Mouse (Mus musculus): ENCODE measurements around the gene Anxa1. TPM values are rescaled to one million over a fixed set of nuclear protein-coding genes. Genes with fewer than 3 reads are reported as not detected.

Anxa1 gene
- polyA plus RNA-seq, 1 experiment: 7.6 TPM

DNA sequence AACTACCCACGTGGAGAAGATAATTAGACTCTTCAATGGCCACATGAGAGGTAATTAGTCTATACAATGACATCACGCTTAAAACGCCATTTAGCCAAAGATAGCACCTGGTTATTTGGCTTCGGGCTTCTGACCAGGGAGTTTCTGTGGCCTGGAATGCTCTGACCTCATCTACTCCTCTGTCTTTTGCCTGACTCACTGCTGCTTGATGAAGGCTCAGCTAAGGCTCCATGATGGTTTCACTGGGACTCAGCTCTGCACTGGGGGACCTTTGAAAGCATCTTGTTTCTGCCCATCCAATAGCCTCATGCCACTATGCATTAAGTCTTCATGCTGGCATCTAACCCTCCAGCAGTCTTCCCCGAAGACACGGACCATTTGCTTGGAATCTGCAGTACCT lies 2.5 kb downstream of the Anxa1 start:
- TF ChIP-seq CTCF (IDR thresholded peaks at IDR 0.05; ENCODE audit: borderline replicate concordance, control insufficient read depth, extremely low read depth, insufficient read depth, low read length, poor library complexity) (no peak), POLR2A (IDR thresholded peaks at IDR 0.05; ENCODE audit: control insufficient read depth, extremely low read depth, insufficient read depth, low read length, poor library complexity) (no peak)
- no peak for DNase-seq
- Histone ChIP-seq H3K27me3 (ENCODE audit: control insufficient read depth, insufficient read depth, low read length) (no peaks in the 10 kb centered on the region), H3K4me1 (replicated peaks; ENCODE audit: control insufficient read depth, insufficient read depth, low read length) (no peaks in the 10 kb centered on the region), H3K36me3 (ENCODE audit: control insufficient read depth, insufficient read depth, low read length) (no peaks in the 10 kb centered on the region), H3K4me3 (ENCODE audit: control insufficient read depth, insufficient read depth, low read length) (no peak overlapping the region), H3K27ac (ENCODE audit: control insufficient read depth, insufficient read depth, low read length) (no peak overlapping the region)
- 96% methylated on average over 6 of the region's 6 CpGs for WGBS

DNA sequence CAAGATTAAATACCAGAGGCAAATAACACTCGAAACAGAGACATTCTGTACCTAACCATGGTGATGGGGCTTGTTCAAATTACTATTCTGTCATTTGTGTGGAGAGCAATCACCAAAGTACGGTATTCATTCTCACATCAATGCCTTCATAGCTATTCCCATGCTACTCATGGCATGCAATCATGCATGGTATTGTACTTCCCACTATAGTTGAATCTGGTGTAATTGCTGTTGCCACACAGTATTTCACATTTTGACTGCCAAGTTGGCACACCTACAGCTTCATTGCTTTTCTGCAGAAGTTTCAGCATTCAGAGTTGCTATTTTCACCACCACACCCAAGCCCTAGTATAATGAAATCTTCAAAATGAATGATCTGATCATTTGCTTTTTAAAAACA lies 4.4 kb downstream of the Anxa1 start:
- H3K4me1 ChIP-seq (replicated peaks; ENCODE audit: control insufficient read depth, insufficient read depth, low read length): no peaks in the 10 kb centered on the region

DNA sequence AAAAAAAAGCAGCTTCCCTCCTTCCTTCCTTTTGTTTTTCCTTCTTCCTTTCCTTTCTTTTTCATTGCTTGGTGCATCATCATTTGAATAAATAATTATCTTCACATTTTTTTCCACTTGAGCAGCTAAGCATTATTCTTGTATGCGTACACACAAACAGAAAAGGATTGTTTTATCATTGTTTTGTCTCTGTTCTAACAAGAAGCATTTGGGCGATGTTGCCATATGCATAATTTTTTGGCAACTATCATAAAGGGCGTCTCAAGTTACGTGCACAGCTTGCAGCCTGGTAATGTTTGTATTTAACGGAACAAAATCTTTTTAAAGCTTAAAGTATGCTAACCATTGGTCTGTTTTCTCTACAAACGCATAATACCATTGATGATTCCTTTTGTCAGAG lies 5.1 kb downstream of the Anxa1 start:
- H3K4me1 ChIP-seq (replicated peaks; ENCODE audit: control insufficient read depth, insufficient read depth, low read length): no peaks in the 10 kb centered on the region
- WGBS: 92% methylated on average over 6 of the region's 6 CpGs
- no peaks in the 10 kb centered on the region for H3K36me3 ChIP-seq (ENCODE audit: control insufficient read depth, insufficient read depth, low read length)
- H3K27me3 ChIP-seq (ENCODE audit: control insufficient read depth, insufficient read depth, low read length): no peaks in the 10 kb centered on the region
- no peak for TF ChIP-seq CTCF (IDR thresholded peaks at IDR 0.05; ENCODE audit: borderline replicate concordance, control insufficient read depth, extremely low read depth, insufficient read depth, low read length, poor library complexity)
- no peak for TF ChIP-seq POLR2A (IDR thresholded peaks at IDR 0.05; ENCODE audit: control insufficient read depth, extremely low read depth, insufficient read depth, low read length, poor library complexity)
- DNase-seq: no peak
- H3K27ac ChIP-seq (ENCODE audit: control insufficient read depth, insufficient read depth, low read length): no peak overlapping the region
- H3K4me3 ChIP-seq (ENCODE audit: control insufficient read depth, insufficient read depth, low read length): no peak overlapping the region

More for the DNA sequence above, 4.4 kb downstream of the Anxa1 start:
- Histone ChIP-seq H3K4me3 (ENCODE audit: control insufficient read depth, insufficient read depth, low read length) (no peak overlapping the region), H3K36me3 (ENCODE audit: control insufficient read depth, insufficient read depth, low read length) (no peaks in the 10 kb centered on the region), H3K27ac (ENCODE audit: control insufficient read depth, insufficient read depth, low read length) (no peak overlapping the region), H3K27me3 (ENCODE audit: control insufficient read depth, insufficient read depth, low read length) (no peaks in the 10 kb centered on the region)
- TF ChIP-seq POLR2A (IDR thresholded peaks at IDR 0.05; ENCODE audit: control insufficient read depth, extremely low read depth, insufficient read depth, low read length, poor library complexity) (no peak), CTCF (IDR thresholded peaks at IDR 0.05; ENCODE audit: borderline replicate concordance, control insufficient read depth, extremely low read depth, insufficient read depth, low read length, poor library complexity) (no peak)
- no peak for DNase-seq
- 96% methylated on average over 2 of the region's 2 CpGs for WGBS

DNA sequence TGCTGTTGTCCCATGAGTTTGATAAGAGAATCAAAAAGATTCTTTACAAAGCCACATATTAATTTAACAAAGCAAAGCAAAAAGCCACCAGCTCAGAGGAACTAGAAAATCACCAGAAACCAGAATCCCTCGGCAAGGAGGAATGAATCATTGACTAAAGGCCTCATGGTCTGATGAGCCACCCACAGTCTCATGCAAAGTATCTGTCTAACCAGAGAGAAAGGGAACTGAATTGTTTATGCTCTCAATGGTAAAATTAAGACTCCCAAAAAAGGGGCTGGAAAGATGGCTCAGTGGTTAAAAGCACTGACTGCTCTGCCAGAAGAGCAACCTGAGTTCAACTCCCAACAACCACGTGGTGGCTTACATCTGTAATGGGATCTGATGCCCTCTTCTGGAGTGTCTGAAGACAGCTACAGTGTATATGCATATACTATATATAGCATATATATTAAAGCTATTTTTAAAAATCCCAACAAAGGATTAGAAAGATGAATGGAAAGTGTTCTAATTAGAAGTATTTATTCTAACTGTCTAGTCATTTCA lies 9.5 kb downstream of the Anxa1 start:
- Histone ChIP-seq H3K4me3 (ENCODE audit: control insufficient read depth, insufficient read depth, low read length) (no peak overlapping the region), H3K36me3 (ENCODE audit: control insufficient read depth, insufficient read depth, low read length) (no peaks in the 10 kb centered on the region), H3K4me1 (replicated peaks; ENCODE audit: control insufficient read depth, insufficient read depth, low read length) (no peaks in the 10 kb centered on the region), H3K27me3 (ENCODE audit: control insufficient read depth, insufficient read depth, low read length) (no peaks in the 10 kb centered on the region), H3K27ac (ENCODE audit: control insufficient read depth, insufficient read depth, low read length) (no peak overlapping the region)
- 81% methylated on average over 2 of the region's 2 CpGs for WGBS
- no peak for TF ChIP-seq POLR2A (IDR thresholded peaks at IDR 0.05; ENCODE audit: control insufficient read depth, extremely low read depth, insufficient read depth, low read length, poor library complexity)
- no peak for TF ChIP-seq CTCF (IDR thresholded peaks at IDR 0.05; ENCODE audit: borderline replicate concordance, control insufficient read depth, extremely low read depth, insufficient read depth, low read length, poor library complexity)
- no peak for DNase-seq

DNA sequence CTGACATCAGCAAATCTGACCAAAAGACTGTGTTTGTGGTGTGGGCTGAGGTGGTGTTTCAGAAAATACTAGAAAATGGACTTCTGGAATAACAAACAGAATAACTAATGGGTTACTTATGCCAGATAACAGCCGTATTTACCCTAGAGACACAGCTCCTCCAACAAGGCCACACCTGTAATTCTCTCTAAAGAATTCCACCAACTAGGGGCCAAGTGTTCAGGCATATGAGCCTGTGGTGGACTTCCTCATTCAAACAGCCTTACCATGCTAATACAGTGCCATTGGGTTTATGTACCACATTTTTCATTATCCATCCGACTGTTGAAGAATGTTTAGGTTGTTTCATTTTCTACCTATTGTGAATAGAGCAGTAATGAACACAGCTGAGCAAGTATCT lies 20.6 kb downstream of the Anxa1 start:
- 93% methylated on average over 2 of the region's 2 CpGs for WGBS

DNA sequence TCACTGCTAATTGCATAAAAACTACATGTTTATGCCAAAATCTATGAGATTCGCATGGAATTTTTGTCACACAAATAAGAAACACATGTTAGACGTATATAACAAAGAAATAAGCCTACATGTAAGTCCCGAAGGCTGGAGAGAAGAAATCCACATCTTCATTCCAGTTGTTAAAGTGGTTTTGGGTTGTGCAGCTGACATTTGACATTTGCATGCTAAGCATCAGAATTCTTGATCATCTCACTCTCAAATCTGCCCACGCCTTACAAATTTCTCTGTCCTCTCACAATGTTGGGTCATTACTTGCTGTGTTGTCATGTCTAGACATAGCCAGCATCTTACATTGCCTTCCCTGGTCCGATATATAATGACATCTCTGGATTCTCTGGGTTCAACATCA lies 24.2 kb downstream of the Anxa1 start:
- no peaks in the 10 kb centered on the region for H3K36me3 ChIP-seq (ENCODE audit: control insufficient read depth, insufficient read depth, low read length)
- no peak for TF ChIP-seq POLR2A (IDR thresholded peaks at IDR 0.05; ENCODE audit: control insufficient read depth, extremely low read depth, insufficient read depth, low read length, poor library complexity)
- no peak for TF ChIP-seq CTCF (IDR thresholded peaks at IDR 0.05; ENCODE audit: borderline replicate concordance, control insufficient read depth, extremely low read depth, insufficient read depth, low read length, poor library complexity)
- DNase-seq: no peak
- 94% methylated on average over 5 of the region's 5 CpGs for WGBS
- H3K27ac ChIP-seq (ENCODE audit: control insufficient read depth, insufficient read depth, low read length): no peak overlapping the region
- no peaks in the 10 kb centered on the region for H3K4me1 ChIP-seq (replicated peaks; ENCODE audit: control insufficient read depth, insufficient read depth, low read length)
- no peaks in the 10 kb centered on the region for H3K27me3 ChIP-seq (ENCODE audit: control insufficient read depth, insufficient read depth, low read length)
- no peak overlapping the region for H3K4me3 ChIP-seq (ENCODE audit: control insufficient read depth, insufficient read depth, low read length)

More for the DNA sequence above, 20.6 kb downstream of the Anxa1 start:
- no peak for DNase-seq
- Histone ChIP-seq H3K27me3 (ENCODE audit: control insufficient read depth, insufficient read depth, low read length) (no peaks in the 10 kb centered on the region), H3K4me3 (ENCODE audit: control insufficient read depth, insufficient read depth, low read length) (no peak overlapping the region), H3K4me1 (replicated peaks; ENCODE audit: control insufficient read depth, insufficient read depth, low read length) (no peaks in the 10 kb centered on the region), H3K36me3 (ENCODE audit: control insufficient read depth, insufficient read depth, low read length) (no peaks in the 10 kb centered on the region), H3K27ac (ENCODE audit: control insufficient read depth, insufficient read depth, low read length) (no peak overlapping the region)
- TF ChIP-seq POLR2A (IDR thresholded peaks at IDR 0.05; ENCODE audit: control insufficient read depth, extremely low read depth, insufficient read depth, low read length, poor library complexity) (no peak), CTCF (IDR thresholded peaks at IDR 0.05; ENCODE audit: borderline replicate concordance, control insufficient read depth, extremely low read depth, insufficient read depth, low read length, poor library complexity) (no peak)

DNA sequence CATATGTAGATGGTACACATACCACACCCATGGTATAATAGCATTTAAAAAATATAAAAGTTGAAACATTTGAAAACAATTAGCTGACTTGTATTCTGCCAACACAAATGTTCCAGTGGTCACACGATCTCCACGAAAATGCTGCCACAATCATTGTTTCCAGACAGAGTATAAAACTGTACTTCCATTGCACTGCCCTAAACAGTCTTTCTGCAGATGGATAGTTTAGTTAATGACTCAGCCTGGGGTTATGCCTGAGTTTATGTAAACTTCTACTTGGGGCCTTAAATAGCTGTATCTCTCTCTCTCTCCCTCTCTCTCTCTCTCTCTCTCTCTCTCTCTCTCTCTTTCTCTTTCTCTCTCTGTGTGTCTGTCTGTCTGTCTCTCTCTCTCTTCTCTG lies 24.7 kb downstream of the Anxa1 start:
- H3K27ac ChIP-seq (ENCODE audit: control insufficient read depth, insufficient read depth, low read length): no peak overlapping the region
- DNase-seq: no peak
- no peak overlapping the region for H3K4me3 ChIP-seq (ENCODE audit: control insufficient read depth, insufficient read depth, low read length)
- WGBS: 95% methylated on average over 2 of the region's 2 CpGs
- no peaks in the 10 kb centered on the region for H3K36me3 ChIP-seq (ENCODE audit: control insufficient read depth, insufficient read depth, low read length)
- H3K27me3 ChIP-seq (ENCODE audit: control insufficient read depth, insufficient read depth, low read length): no peaks in the 10 kb centered on the region
- TF ChIP-seq CTCF (IDR thresholded peaks at IDR 0.05; ENCODE audit: borderline replicate concordance, control insufficient read depth, extremely low read depth, insufficient read depth, low read length, poor library complexity) (no peak), POLR2A (IDR thresholded peaks at IDR 0.05; ENCODE audit: control insufficient read depth, extremely low read depth, insufficient read depth, low read length, poor library complexity) (no peak)
- no peaks in the 10 kb centered on the region for H3K4me1 ChIP-seq (replicated peaks; ENCODE audit: control insufficient read depth, insufficient read depth, low read length)

Measured in thymus, adult 2 months (tissue).